Mouse (Mus musculus): ENCODE results near the gene Tnfrsf1b. TPM values are rescaled to one million over a fixed set of nuclear protein-coding genes. Genes with fewer than 3 reads are reported as not detected.

Tnfrsf1b gene
- 245 TPM for polyA plus RNA-seq (2017; shearing (Covaris generic))

DNA sequence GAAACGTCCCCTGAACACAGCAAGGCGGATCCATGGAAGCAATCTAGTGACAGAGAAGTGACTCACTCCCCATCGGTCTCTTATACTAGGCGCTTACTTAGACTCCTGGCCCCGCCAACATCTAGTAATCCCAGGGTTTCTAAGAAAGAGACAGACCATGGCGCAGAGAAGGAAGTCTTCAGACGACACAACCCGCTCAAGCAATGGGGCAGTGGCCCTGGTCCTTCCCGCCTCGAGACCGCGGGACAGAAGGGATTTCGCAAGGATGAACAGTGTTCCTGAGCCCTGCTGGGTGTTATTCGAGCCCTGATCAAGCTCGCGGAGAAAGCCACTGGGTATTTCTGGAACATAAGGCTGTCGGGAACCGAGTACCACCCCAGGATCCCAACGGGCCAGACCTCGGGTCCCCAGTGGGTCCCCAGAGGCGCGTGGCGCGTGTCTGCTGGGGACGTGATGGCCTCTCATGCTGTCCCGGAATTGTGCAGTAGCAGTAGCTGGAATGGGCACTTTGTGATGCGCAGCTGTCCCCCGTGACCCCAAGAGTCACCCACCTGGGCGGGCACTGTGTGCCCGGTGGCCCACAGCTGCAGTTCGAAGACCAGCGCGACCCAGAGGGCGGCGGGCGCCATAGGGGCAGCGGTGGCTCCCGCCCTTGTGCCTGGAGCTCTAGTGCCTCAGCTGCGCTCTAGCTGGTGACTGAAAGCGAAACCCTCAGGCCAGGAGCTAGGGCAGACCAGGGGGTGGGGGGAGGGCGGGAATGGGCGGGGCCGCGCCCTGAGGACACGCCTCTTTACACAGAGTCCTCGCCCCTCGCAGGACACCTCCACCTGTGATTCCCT lies at the start of gene Tnfrsf1b:
Gene Tnfrsf1b, minus strand, starts transcription at position 698 of the 839 bp plus-strand sequence.

DNA sequence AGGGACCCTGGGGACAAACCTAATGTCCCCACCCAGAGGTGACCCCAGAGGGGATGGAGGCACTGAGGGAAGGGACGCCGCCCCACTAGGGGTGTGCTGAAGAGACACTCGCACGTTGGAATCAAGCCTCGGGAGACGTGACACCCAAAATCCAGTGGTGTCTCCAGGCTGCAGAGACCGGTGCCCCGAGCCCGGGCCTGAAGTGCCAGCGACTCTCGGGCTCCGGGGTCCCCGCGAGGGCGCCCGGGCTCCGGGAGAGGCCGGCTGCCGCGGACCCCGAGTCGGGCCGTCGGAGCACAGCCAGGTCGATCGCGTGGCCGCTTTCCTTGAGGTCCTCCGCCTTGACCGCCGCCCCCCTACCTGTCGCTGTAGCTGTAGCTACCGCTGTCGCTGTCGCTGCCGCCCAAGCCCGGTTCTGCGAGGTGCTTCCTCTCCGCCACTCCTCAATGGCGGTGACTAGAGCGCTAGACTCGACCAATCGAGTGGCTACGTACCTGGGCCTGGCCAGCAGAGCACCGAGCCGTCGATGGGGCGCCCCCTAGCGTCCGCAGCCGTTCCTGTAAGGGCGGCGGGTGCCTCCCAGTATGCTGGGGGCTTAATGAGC lies 52.0 kb downstream of the Tnfrsf1b start, which contains the start of gene Vps13d:
Gene Vps13d, minus strand, starts transcription at position 447 of the 604 bp plus-strand sequence.

Other genes with a start within 250 kb of the Tnfrsf1b start
- 4.7 TPM for gene Vps13d, start 51.9 kb downstream of the Tnfrsf1b start, polyA plus RNA-seq (2017; shearing (Covaris generic))
- 6.4 TPM for gene Tnfrsf8, start 68.3 kb upstream of the Tnfrsf1b start, polyA plus RNA-seq (2017; shearing (Covaris generic))

Data from CD4-positive, CD25-positive, alpha-beta regulatory T cell (primary cell).